Mouse (Mus musculus) layer of hippocampus, postnatal 14 days (tissue): ENCODE measurements at regions not wholly inside any gene's neighbourhood (a gene's known extent, or its start where the extent isn't known, plus 50 kb on each side); places are given as distances from the start of the nearest gene placed in this dataset.

Experiments used
- DNase-seq, 2 experiments: peaks; one replicate each; pipeline ENCODE4 v3.0.0; 2021 to 2022; ENCODE audit warnings: low spot score in 2 of 2, mixed read lengths in 1 of 2

DNA sequence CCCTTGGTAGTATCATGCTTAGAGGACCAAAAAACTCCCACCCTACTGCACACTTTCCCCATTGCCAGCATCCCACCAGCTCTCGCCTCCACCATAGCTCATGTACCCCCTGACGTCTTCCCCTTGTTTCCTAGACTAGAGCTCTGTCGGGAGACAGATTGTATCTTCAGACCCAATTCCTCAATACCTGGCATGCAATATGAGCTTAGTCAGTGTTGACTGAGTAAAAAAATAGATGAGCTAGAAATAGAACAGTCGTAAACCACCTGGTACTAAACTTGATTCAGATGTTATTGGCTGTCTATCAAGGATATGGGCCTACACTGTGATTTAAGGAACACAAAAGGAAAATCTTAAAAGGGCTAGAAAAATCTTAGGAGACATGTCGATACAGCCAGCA lies 215.1 kb upstream of the Noct start:
- DNase-seq: no peak

DNA sequence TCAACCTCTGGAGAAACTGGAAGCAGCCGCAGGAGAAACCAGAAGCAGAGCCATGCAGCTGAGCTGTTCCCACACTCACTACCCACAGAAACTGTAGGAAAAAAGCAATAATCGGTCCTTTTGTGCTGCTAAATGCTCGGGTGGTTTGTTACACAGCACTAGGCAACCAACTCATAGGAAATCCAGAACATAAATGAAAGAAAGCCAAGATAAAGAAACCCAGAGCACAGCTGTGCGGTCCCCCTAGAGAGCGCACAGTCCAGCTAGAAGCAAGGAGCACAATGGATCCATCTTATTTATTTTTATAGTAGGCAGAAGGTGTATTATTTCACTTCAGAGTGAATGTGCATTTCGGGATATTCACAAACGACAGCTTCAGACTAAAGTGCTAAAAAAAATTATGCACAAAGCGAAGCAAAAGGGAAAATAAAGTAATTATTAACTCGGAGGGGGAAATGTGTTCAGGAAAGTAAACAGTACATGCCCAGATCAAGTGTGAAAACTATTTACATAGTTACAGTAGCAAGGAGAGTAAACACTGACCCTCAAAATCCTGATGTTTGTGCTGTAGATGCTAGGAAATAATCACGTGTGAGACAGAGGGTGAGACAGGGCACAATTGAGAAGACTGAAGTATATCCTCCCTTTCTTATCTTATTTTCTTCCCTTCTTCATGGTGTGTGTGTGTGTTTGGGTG lies 204.4 kb upstream of the Noct start:
- DNase-seq: no peak

DNA sequence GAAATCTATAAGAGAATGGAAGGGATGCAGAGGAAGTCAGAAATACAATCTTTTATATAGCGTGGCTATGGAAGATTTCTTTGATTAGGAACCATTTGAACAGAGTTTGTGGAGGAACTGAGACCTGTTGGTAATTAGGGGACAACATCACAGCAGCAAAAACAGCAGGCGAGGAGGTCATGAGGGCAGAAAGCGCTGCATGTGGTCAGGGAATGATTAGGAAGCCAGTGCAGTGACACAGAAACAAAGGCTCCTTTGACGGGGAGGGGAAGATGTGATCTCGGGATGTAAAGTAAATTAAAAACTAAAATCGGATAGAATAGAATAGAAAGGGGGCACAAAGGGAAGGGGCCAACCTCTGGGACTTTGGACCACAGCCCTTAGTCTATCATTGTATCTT lies 199.6 kb upstream of the Noct start:
- no peak for DNase-seq

GRCm38 (mm10) chr3:51031821-51032220 lies 192.4 kb upstream of the Noct start:
- no peak for DNase-seq

DNA sequence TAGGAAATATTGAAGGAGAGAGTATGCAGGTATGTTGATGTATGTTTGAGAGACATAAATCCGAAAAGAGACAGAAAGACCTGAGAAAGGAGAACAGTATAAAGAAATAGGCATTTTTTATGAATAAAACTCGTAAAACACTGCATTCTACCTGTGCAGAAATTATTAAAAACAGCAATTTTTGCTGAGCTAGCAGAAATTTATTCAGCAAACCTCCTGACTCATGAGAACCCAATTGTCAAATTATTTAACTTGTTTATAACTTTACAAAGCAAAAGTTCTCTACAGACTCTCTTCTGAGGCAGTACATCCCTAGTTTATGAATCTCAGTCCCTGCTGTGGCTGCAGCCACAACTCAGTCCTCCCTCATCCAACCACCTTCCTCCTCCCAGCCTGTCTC lies 191.0 kb upstream of the Noct start:
- no peak for DNase-seq

DNA sequence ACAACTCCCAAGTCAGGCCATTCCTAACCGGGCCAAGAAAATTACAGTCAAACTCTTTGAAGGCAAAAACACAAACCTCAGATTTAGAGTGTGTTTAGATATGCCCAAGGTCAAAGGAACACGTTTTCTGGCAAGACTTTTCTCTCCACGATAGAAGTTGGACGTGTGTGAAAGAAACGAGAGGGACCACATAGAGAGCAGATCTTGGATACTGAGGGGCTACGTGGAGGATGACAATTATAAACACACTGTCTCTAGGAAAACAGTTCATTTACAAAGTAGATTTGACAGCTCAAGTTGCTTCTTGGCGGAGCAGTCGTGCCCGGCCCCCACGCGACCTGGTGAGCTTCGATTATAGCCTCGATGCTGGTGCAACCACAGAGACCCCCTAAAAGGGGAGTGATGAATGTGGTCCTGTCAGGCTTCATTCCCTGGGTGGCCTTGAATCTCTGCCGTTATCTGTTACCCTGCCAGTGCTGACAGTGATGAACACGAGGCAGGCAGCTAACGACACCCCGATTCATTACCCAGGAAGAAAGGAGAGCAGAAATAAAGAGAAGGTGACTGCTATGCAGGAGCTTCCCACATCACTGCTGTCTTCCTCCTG lies 187.4 kb upstream of the Noct start:
- no peak for DNase-seq

DNA sequence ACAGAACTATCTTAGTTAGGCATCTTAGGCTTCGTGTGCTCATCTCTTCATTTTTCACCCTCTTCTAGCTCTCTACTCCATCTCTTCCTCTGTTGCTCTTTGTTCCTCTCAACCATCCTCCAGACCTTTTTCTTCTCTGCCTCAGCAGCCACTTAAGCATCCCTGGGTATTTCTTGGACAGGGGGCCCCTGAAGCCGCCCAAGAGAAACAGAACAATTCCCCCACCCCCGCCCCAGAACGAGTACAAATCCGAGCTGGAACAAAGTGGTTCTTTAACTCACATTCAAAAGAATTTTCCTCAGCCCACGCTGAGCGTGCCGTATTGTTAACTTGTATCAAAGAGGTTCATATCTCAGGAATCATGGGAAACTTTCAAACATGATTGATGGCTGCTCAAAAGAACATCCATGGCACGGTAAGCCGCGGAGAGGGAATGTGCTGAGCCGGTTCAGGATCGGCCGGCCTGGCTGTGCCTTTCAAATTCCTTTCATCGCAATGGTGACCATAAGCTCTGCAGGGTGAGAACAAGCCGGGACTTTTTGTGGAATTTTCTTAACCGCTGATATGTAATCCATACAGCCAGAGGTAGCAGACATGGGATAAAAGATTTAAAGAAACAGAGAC lies 181.9 kb upstream of the Noct start:
- peak in 1 of 2 experiments; percentile 9 for DNase-seq

- no peak for DNase-seq
Measured at GRCm38 (mm10) chr3:51048739-51049138, 175.5 kb upstream of the Noct start.

DNA sequence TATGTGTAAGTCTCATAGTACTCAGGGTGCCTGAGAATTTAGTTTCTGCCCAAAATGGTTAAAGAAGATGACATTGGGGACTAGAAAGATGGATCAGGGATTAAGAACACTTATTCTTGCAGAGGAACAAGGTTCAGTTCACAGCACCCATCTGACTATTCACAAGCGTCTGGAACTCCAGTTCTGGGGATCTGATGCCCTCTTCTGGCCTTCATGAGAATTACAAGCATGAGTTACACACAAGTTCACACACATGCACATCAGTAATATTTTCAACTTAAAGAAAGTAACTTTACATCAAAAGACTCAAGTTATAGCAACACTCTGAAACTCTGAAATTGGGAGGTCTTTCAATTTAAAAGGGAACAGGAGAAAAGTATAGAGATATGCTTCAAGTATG lies 174.1 kb upstream of the Noct start:
- DNase-seq: no peak

DNA sequence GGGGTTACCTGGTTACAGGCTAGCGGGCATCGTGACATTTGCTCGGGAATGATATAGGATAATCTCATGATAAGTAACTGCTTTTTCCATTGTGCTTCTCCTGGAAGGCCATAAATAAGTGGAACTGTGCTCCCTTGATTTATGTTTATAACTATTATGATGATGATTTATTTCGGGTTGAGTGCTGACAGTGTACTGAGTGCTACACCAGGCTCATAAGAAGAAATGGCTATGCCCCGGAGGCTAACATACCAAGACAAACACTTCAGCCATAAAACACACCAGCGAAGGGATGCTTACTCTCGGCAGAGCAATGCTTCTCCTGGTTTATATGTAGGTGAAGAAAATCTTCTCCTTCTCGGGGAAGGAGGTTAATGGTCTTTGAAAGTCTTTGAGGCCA lies 169.2 kb upstream of the Noct start:
- no peak for DNase-seq

DNA sequence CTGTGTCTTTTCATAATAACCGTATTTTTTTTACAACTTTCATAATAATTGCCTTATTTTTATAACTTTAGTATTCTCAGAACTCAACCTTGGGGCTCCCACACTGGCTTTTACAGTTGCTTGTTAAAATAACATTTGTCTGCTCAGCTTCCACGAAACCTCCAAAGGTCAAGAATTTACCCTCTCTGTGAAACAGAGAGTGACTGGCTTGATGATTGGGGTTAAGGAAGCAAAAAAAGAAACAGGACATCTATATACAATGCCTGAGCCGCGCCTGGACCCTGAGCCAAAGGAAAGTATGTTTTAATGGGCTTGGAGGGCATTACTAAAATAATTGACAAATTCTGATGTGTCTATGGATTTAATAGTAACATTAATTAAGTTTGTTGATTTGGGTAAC lies 160.0 kb upstream of the Noct start:
- DNase-seq: no peak

- no peak for DNase-seq
Measured at GRCm38 (mm10) chr3:51066373-51066772, 157.9 kb upstream of the Noct start.

DNA sequence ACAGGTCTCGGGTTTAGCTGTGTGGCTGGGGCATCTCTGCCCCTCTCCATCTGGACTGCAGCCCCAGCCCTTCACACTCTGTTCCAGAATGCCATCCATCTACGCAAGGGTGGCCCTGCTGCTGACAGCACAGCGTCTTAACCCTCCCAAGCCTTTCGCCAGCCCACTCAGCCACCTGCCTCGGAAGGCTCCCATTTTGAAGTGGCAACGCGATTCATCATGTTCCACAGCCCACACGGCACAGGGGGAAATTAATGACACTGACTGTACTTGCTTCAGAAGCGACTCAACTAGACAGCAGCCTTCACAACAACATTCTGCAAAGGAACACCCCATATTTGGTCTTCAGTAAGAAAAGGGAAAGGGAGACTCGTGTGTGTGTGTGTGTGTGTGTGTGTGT lies 151.8 kb upstream of the Noct start:
- DNase-seq: peak; percentile 19 to 39

DNA sequence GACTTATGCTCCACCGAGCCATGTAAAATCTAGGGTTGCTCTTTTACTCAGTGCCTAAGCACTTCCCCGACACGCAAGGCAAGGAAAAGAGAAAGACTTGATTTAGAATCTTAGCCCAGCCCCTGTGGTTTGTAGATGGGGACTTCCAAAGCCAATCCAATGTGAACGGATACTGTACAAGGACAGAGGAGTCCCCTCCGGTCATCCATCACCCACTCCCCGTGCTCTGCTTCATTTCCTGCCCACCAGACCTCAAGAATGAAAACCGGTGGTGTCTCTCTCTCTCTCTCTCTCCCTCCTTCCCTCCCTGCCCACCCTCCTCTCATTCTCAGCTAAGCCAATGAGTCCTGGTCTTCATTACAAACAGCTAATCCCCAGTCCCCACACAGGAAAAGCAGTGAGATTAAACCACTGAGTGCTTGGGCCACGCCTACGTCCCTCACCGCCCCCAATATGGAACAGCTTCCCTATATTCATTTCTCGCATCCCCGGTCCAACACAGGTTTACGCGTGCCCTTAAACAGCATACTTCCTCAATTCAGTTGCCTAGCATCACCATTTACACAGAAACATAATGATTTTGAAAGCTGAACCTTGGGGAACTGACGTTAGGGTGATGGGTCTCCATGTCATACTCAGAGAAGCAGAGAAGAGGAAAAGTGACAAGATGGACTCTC lies 151.1 kb upstream of the Noct start:
- DNase-seq: no peak

- no peak for DNase-seq
Measured at GRCm38 (mm10) chr3:51073743-51074319, 150.4 kb upstream of the Noct start.

GRCm38 (mm10) chr3:51075219-51075920 lies 148.9 kb upstream of the Noct start:
- DNase-seq: peak; percentile 36 to 55

DNA sequence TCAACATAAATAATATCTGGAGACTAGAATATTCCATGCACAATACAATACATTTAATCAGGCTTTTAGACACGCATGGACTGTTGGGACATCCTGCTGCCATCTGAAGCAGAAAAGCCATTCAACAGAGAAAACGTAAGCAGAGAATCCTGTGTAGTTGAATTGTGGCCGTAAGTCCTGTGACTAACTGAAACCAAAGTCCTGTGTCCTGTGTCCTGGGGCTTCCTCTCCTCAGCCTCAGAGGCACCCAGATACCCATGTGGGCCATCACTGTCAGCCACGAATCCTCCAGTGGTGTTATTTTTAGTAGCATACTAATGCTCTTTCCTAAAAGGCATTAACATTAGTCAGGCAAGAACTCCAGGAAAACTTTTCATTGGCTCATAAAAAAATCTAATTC lies 145.8 kb upstream of the Noct start:
- DNase-seq: no peak

DNA sequence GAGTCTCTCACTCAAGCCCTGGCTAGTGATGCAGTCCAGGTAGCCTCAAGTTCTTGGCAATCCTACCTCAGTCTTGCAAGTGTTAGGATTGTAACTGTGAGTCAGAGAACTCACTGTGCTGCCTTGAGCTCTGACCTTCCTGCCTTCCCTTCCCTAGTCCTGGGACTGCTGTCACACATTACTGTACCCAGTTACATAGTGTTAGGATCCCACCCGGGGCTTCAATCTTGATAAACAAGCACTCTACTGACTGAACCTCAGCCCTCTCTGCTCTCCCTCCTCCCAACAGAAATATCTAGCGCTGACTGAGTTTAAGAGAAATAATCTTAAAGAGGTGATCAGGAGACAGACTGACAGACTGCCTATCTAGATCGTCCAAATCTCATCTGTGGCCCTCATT lies 143.8 kb upstream of the Noct start:
- no peak for DNase-seq

DNA sequence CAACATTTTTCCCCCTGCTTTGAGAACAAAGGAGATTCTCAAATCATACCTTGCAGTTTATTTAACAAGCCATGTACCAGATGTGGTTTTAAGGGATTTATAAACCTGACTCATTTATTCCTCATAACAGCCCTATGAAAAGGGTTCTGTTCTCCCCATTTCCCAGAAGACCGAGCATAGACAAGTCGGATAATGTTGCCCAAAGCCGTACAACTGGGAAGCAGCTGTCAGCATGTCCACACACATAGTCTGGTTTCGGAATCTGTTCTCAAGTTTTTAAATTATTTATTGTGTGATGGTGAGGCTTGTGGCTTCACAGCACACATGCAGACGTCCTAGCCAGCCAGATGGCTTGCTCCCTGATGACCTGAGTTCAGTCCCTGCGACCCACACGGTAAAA lies 143.4 kb upstream of the Noct start:
- no peak for DNase-seq

DNA sequence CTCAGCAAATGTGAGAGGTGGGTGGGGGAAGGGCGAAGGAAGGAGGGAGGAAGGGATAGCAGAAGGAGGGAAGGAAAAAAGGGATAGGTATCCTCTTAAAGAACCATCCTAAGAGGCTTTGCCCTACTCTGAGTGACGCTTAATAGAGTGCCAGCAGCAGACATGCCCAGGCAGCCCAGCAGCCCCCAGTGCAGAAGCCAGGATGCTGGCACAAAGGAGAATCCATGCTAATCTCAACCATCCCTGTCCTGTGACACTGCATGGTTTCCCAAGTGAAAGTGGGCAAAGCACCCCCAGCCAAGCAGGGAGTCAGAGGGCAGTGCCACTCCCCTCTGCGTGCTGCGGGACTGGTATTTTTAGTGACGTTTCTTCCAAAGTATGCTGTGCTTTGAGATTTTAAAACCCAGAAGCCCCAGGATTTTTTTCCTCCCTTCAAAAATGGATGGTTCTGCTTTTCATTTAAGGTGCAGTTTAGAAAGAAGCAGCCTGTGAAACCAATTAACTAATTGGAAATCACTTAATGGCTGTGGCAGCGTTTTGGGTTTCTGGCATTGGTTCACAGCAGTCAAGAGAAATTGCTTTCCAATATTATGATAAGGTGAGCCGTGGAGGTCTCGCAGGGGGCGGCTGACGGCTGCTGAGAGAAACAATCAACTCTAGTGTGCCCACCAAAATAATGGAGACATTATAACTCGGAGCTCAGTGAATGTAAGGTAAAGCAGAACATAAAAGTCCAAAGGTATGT lies 141.2 kb upstream of the Noct start:
- no peak for DNase-seq

DNA sequence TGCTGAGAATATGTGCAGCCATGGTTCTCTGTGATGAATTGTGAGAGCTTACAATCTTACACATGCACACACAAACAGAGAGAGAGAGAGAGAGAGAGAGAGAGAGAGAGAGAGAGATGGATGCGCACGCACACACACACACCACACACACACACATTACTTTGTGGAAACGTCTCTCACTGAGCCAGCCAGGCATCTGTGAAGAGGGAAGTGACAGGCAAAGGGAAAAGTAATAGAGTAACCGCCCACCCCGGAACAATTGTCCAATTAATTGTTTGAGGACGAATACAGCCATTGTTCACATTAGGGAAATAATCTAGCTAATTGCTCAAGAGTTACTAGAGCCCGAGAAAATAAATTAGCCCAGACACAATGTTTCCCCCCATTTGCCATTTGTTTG lies 140.7 kb upstream of the Noct start:
- DNase-seq: no peak
